Mouse (Mus musculus) granulocyte monocyte progenitor cell, adult 5-6 weeks (primary cell): ENCODE results near the gene Satb2. TPM values are rescaled to one million over a fixed set of nuclear protein-coding genes. Genes with fewer than 3 reads are reported as not detected.

Source experiments
- ATAC-seq: replicated peaks from 2 replicates; pipeline ENCODE4 v1.8.0; 2016; ENCODE audit warnings: mild to moderate bottlenecking, moderate TSS enrichment, inconsistent platforms; ENCODE audit not compliant: poor library complexity, severe bottlenecking
- total RNA-seq, 2 experiments: library from RNA; stranded (forward) in 1 of 2; stranded (reverse) in 1 of 2; fragments of 200-712, 200-1000 nt in 1 of 2; fragments of >200 nt in 1 of 2; fragmentation: Nextera tagmentation in 1 of 2; gene quantifications; 2 replicates each; pipeline ENCODE4 v1.2.3; 2014 to 2017

Satb2 gene
- total RNA-seq, 2 experiments from 2014 or later, result 1.0 to 7.2 TPM

GRCm38 (mm10) chr1:56939432-56939831 lies 39.0 kb downstream of the Satb2 start:
- ATAC-seq, result no peak

DNA sequence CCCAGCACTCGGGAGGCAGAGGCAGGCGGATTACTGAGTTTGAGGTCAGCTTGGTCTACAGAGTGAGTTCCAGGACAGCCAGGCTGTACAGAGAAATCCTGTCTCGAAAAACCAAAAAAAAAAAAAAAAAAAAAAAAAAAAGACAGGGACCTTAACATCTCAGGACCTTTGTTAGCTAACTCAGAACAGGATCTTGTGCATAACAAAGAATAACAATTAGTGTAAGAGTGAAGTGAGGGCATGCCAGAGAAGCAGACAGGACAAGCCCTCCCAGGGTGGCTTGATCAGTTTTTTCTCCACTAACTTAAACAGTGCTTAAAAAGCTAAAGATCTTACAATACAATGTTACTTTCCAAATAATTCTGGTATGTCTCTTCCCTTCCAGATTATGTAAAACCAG lies 40.0 kb downstream of the Satb2 start:
- ATAC-seq, result no peak

GRCm38 (mm10) chr1:56936554-56936953 lies 41.9 kb downstream of the Satb2 start:
- ATAC-seq, result no peak

DNA sequence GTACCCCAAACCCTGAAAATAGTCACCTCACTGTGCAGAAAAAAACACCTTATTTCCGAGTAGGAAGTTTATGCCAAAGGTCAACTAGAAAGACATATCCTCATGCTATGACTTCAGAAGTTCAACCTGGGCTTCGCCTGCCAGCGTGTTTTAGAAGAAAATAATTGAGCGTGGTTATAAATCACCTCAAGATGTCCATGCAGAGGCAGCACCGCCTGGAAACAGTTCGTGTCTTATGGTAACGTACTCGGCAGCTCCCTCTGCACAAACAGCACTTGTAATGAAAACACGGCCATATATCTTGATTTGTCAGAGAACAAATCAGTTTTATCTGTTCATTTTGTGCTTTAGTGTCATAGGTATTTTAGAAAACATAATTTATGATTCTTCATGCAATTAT lies 44.6 kb downstream of the Satb2 start:
- ATAC-seq, result no peak

DNA sequence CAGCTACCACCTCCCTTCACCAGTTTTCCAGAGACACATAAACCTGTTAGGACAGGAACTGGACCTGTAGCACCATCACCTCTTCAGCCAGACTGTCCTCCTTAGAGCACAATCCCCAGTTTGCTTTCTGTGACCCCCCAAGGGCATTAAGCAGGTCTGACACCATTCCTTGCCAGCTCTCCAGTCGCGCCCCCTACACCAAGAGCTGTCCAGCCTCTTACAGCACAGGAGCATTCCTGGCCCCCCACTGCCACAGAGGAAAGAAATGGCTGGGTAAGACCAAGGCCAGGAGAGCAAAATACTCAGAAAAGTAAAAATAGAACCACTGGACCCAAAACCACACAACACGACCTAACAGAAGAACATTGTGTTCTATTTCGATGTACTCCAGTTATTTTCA lies 48.4 kb downstream of the Satb2 start:
- no peak for ATAC-seq

GRCm38 (mm10) chr1:56928731-56929130 lies 49.7 kb downstream of the Satb2 start:
- ATAC-seq, result no peak

GRCm38 (mm10) chr1:56920472-56920871 lies 58.0 kb downstream of the Satb2 start:
- ATAC-seq, result no peak

DNA sequence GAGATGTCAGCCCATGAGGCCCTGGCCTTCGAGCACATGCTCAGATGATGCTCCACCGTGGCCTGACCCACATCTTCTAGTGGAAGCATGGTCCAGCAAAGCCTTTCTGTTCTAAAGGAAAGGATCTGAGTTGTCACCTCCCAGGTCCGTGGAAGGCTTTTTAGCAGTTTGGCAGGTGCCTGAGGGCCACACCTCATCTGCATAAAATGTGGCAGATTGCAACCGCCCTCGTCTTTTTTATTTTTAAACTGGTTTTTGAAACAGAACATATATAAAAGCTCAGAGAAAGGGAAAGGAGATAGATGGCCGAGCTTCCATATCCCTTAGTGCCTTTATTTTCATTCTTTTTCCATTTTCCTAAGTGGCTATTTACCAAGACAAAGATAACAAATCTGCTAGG lies 64.2 kb downstream of the Satb2 start:
- ATAC-seq, result no peak

DNA sequence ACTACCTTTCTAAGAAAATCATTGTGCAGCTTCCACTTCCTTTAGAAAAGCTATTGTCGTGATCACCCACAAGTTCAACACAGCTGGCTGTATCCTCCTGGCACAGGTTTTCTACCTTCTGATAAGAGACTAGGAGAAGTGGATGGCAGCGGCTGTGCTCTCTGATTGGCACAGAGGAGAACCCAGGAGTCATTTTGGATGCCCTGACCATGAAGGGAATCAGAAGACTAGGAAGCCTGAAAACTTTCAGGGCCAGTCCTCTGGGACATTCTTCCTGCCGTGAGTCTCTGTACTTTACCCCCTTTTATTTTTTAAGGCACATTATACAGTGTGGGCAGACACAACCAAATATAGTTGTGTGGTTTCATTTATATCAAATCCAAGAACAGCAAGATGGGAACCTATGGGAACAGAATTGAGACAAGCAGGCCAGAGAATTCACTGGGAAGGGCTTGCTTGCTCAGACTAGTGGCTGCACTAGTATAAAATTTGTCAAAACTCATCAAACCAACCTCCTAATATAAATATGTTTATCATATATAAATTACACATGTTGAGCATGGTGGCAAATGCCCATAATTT lies 77.7 kb downstream of the Satb2 start:
- no peak for ATAC-seq

DNA sequence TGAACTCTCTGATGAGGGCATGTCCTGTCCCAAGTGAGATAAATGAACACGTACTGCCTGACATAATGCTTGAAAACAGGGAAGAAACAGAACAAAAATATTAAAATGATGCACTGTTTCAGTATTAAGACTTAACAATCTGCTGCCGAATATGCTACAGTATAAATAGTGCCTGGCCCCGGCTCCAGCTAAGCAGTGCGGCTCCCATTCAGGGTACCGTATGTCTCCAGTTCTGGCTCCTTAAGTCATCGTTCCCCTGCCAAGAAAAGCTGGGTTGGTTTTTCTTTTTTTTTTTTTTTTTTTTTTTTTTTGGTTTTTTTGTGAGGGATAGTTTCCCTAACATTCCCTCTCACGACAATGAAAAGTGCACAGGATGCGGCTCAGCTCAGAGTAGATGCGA lies 78.3 kb downstream of the Satb2 start:
- no peak for ATAC-seq

DNA sequence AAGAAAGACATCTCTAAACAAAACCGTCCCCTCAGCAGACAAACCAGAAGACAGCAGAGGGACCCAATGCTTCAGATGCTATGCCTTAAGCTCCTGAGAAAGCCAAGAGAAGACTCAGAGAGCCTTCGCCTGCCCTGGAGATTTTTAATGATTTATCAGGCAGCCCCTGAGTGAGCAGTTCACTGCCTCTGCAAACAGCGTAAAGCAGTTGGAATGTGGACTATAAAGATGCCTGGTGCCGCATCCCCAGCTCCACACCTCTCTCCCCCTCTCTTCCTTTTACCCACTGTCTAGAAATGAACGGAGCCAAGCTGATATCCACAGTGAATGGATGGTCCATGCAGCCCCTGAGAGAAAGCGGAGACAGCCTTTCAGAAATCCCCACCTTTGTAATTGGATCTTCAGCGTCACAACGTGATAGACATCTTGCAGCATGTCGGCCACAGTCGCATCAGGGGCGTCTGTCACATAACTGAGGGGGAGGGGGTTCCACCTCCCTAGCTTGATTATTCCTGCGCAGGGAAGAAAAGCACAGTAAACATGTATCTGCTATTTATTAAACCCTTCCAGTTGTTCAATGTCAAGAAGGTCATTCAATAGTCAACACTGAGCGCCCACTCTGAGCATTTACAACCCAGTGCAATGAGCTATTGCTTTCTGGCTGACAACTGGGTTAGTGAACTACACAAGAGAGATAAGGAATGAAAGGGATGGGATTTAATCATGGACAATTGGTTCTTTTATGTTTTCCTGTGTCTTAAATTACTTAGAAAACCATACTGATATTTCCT lies 79.6 kb downstream of the Satb2 start:
- no peak for ATAC-seq

DNA sequence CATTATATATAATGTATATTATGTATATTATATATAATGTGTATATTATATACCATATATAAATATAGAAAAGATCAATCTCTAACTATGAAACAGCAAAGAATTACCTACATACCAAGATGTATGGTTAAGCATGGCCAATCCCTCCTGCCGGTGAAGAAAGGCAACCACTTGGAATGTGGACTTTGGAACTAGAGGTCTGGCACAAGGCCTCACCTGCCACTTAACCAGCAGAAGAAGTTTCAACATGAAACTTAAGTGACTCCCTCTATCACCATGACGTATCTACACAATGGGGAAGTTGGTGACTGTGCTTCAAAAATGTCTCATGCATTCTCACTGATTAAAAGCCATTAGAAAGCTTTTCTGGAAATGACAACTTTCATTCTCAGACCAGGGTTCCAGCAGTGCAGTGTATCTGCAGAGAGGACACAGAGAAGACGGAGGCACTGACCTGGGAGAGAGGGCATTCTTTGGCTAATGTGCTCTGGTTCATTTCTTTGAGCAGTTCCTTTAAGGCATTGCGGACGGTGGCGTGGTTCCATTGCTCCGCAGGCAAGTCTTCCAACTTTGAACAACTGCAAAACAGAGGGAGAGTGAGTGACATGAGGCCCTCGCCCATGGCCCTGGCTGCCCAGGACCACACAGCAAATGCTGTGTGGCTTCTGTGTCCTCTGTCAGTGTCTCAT lies 80.8 kb downstream of the Satb2 start:
- ATAC-seq, result no peak

DNA sequence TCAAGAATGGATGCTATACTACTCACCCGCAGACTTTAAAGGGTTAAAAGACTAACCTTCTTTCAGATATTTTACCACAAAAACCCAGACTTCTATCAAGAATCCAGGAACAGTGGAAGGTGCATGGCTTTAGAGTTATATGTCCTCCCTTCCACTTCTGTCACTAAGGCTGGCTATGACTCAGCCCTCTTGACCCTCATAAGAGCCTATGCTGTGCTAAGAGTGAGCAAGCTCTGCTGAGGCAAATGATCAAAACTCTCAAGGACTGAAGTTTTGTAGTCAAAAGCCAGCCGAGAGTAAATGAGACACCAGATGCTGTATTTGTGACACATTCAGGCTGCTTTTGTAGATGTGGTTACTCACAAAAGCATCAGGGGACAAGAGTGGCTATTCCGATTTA lies 81.8 kb downstream of the Satb2 start:
- no peak for ATAC-seq

- ATAC-seq, result no peak
These were observed 85.7 kb downstream of the Satb2 start for GRCm38 (mm10) chr1:56892766-56893165.

GRCm38 (mm10) chr1:56888939-56889338 lies 89.5 kb downstream of the Satb2 start:
- ATAC-seq, result no peak

- ATAC-seq, result no peak
These were observed 90.9 kb downstream of the Satb2 start for GRCm38 (mm10) chr1:56887524-56887923.

GRCm38 (mm10) chr1:56871485-56871884 lies 107.0 kb downstream of the Satb2 start:
- ATAC-seq, result no peak

DNA sequence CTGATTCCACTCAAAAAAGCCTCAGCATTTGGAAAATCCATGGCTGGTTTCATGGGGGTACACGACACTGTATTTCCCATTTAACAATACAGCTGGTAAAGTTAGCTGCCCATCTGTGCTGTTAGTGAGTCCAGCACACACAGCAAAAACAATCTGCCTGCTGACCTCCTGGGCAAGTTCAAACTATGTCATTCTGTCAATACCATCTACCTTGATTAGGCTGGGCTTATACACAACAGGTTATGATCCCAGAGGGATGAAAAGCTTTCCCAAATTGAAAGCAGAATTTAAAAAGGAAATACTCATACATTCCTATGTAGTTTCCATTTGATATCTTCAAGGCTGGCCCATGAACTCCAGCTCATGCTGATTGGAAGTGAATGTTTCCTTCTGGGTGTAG lies 113.2 kb downstream of the Satb2 start:
- ATAC-seq, result no peak

DNA sequence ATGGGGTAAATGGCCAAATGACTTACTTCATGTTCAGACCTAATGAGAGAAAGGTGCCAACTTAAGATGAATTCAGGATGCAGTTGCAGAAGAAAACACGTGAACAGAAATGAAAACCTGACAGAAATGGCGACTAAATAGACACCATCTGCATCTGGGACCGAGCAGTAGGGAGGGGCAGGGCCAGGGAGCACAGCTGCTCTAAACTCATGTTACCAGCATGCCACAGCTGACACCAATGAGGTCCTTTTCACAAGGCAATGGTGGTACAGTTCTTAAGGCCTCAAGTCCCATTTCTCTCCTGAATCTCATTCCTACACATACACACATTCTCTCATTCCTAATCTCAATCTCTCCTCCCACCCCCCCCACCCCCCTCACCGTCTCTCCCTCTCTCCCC lies 115.7 kb downstream of the Satb2 start:
- ATAC-seq, result no peak

GRCm38 (mm10) chr1:56857202-56857601 lies 121.2 kb downstream of the Satb2 start:
- ATAC-seq, result no peak

- ATAC-seq, result no peak
These were observed 128.0 kb downstream of the Satb2 start for GRCm38 (mm10) chr1:56850446-56850845.

GRCm38 (mm10) chr1:56846358-56846757 lies 132.1 kb downstream of the Satb2 start:
- no peak for ATAC-seq
